Mouse (Mus musculus): ENCODE measurements around the gene Olfr70. TPM values are rescaled to one million over a fixed set of nuclear protein-coding genes. Genes with fewer than 3 reads are reported as not detected.

Gene Olfr70
- polyA plus RNA-seq, 1 experiment, result not detected

- DNase-seq (ENCODE audit: low read depth in 1 of 2, low spot score in 2 of 2), result no peak
- no peaks in the 10 kb centered on the region for H3K27me3 ChIP-seq (ENCODE audit: control insufficient read depth, insufficient read depth, low read length)
- WGBS, result 93% methylated on average over 5 of the region's 5 CpGs
- H3K4me1 ChIP-seq (ENCODE audit: control insufficient read depth, insufficient read depth, insufficient read length), result no peaks in the 10 kb centered on the region
- TF ChIP-seq CTCF (IDR thresholded peaks at IDR 0.05; ENCODE audit: extremely low read depth, insufficient read depth, insufficient read length, insufficient replicate concordance), result no peak
- TF ChIP-seq POLR2A (IDR thresholded peaks at IDR 0.05; ENCODE audit: low read depth, low read length), result no peak
- H3K36me3 ChIP-seq (ENCODE audit: control insufficient read depth, insufficient read depth, low read length), result no peaks in the 10 kb centered on the region
- H3K27ac ChIP-seq (ENCODE audit: insufficient read depth, low read length), result no peak overlapping the region
- H3K4me3 ChIP-seq (ENCODE audit: extremely low read depth, insufficient read depth, insufficient read length), result no peak overlapping the region
Observed at GRCm38 (mm10) chr4:43733186-43733585, 32.6 kb upstream of the Olfr70 start.

DNA sequence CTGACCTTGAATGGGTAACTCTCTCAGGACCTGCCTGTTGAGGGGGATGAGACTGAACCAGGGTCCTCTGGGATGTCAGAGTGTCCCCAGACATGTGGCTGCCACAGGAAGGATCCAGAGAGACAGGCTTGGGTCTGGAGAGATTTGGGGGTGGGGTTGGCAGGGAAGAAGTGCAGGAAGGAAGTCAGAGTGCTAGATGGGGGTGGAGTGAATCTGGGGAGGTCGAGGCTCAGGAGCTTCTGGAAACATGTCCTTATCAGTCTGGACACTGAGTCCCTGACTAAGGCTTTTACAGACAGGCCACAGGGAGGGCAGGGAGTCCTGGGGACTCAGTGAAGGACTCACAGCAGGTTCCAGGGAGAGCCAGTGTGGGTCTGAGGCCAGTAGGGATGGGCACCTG, 31.6 kb upstream of the Olfr70 start:
- TF ChIP-seq POLR2A (IDR thresholded peaks at IDR 0.05; ENCODE audit: low read depth, low read length) (no peak), CTCF (IDR thresholded peaks at IDR 0.05; ENCODE audit: extremely low read depth, insufficient read depth, insufficient read length, insufficient replicate concordance) (no peak)
- Histone ChIP-seq H3K36me3 (ENCODE audit: control insufficient read depth, insufficient read depth, low read length) (no peaks in the 10 kb centered on the region), H3K27me3 (ENCODE audit: control insufficient read depth, insufficient read depth, low read length) (no peaks in the 10 kb centered on the region), H3K4me3 (ENCODE audit: extremely low read depth, insufficient read depth, insufficient read length) (no peak overlapping the region), H3K27ac (ENCODE audit: insufficient read depth, low read length) (no peak overlapping the region), H3K4me1 (ENCODE audit: control insufficient read depth, insufficient read depth, insufficient read length) (no peaks in the 10 kb centered on the region)
- WGBS, result 4% methylated on average over 1 of the region's 1 CpGs
- DNase-seq (ENCODE audit: low read depth in 1 of 2, low spot score in 2 of 2), result no peak

DNA sequence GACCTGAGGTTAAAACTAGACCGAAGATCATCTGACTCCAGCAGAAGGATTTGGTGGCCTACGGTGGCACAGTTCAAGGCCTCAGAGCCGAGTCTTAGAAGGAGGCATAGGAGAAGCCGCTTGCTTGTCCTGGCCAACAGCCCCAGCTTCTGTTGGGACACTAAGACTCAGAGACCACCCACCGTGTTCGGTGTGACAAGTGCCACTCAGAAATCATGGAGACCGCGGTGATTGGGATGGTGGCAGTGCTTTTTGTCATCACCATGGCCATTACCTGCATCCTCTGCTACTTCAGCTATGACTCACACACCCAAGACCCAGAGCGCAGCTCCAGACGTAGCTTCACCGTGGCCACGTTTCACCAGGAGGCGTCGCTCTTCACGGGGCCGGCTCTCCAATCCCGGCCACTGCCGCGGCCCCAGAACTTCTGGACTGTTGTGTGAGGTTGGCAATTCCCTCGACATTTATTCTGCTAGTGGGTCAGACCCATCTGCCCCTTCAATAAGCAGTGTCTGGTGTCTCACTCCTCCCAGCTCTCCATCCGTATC, 30.2 kb upstream of the Olfr70 start:
- Histone ChIP-seq H3K27me3 (ENCODE audit: control insufficient read depth, insufficient read depth, low read length) (no peaks in the 10 kb centered on the region), H3K36me3 (ENCODE audit: control insufficient read depth, insufficient read depth, low read length) (no peaks in the 10 kb centered on the region), H3K4me3 (ENCODE audit: extremely low read depth, insufficient read depth, insufficient read length) (no peak overlapping the region), H3K4me1 (ENCODE audit: control insufficient read depth, insufficient read depth, insufficient read length) (no peaks in the 10 kb centered on the region), H3K27ac (ENCODE audit: insufficient read depth, low read length) (no peak overlapping the region)
- WGBS, result 81% methylated on average over 21 of the region's 21 CpGs
- DNase-seq (ENCODE audit: low read depth in 1 of 2, low spot score in 2 of 2), result no peak
- no peak for TF ChIP-seq POLR2A (IDR thresholded peaks at IDR 0.05; ENCODE audit: low read depth, low read length)
- TF ChIP-seq CTCF (IDR thresholded peaks at IDR 0.05; ENCODE audit: extremely low read depth, insufficient read depth, insufficient read length, insufficient replicate concordance), result no peak

GRCm38 (mm10) chr4:43729794-43730550, 29.4 kb upstream of the Olfr70 start, which contains the start of gene Spaar:
Gene Spaar, plus strand, starts transcription at chr4:43730034.
- no peaks in the 10 kb centered on the region for H3K36me3 ChIP-seq (ENCODE audit: control insufficient read depth, insufficient read depth, low read length)
- H3K27me3 ChIP-seq (ENCODE audit: control insufficient read depth, insufficient read depth, low read length), result no peaks in the 10 kb centered on the region
- DNase-seq (ENCODE audit: low read depth in 1 of 2, low spot score in 2 of 2), result no peak
- H3K4me1 ChIP-seq (ENCODE audit: control insufficient read depth, insufficient read depth, insufficient read length), result no peaks in the 10 kb centered on the region
- peak within 1 kb of the TSS; percentile 60 for H3K27ac ChIP-seq (ENCODE audit: insufficient read depth, low read length)
- 51% methylated on average over 14 of the region's 14 CpGs for WGBS
- no peak for TF ChIP-seq POLR2A (IDR thresholded peaks at IDR 0.05; ENCODE audit: low read depth, low read length)
- TF ChIP-seq CTCF (IDR thresholded peaks at IDR 0.05; ENCODE audit: extremely low read depth, insufficient read depth, insufficient read length, insufficient replicate concordance), result no peak
- H3K4me3 ChIP-seq (ENCODE audit: extremely low read depth, insufficient read depth, insufficient read length), result no peak within 1 kb of the TSS

DNA sequence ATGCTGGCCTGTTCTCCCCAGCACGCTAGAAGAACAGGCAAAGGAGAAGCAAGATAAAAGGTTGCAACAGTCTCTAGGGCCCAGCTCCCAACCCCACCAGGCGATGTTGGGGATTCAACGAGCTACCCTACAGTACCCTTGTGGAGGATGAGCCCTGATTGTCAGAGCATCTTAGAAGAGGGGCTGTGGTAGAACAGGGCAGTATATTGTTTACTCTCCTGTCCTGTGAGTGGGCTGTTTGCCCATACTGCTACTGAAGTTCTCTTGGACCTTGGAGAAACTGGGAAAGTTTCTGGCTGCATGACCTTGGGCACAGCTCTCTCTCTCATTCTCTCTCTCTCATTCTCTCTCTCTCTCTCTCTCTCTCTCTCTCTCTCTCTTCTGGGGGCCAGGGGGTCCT, 28.5 kb upstream of the Olfr70 start:
- H3K4me1 ChIP-seq (ENCODE audit: control insufficient read depth, insufficient read depth, insufficient read length), result no peaks in the 10 kb centered on the region
- TF ChIP-seq CTCF (IDR thresholded peaks at IDR 0.05; ENCODE audit: extremely low read depth, insufficient read depth, insufficient read length, insufficient replicate concordance), result no peak
- TF ChIP-seq POLR2A (IDR thresholded peaks at IDR 0.05; ENCODE audit: low read depth, low read length), result no peak
- DNase-seq (ENCODE audit: low read depth in 1 of 2, low spot score in 2 of 2), result no peak

DNA sequence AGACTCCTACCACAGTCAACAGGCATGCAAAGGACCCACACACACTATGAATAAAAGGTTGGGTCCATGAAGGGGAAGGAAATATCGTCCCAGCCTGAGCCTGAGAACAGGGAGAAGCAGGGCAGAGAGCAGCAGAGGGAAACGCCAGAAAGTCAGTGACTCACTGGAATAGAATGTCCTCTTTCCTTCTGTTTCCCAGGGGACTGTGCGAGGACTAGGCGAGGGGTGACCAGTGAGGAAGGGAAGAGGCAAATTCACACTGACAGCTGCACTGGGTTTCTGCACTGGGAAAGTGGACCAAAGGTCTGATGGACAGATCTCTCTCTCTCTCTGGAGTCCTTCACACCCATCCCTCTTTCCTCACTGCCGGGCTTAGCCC, 28.0 kb upstream of the Olfr70 start:
- TF ChIP-seq CTCF (IDR thresholded peaks at IDR 0.05; ENCODE audit: extremely low read depth, insufficient read depth, insufficient read length, insufficient replicate concordance) (no peak), POLR2A (IDR thresholded peaks at IDR 0.05; ENCODE audit: low read depth, low read length) (no peak)
- WGBS, result 48% methylated on average over 5 of the region's 5 CpGs
- H3K27me3 ChIP-seq (ENCODE audit: control insufficient read depth, insufficient read depth, low read length), result no peaks in the 10 kb centered on the region
- no peak overlapping the region for H3K4me3 ChIP-seq (ENCODE audit: extremely low read depth, insufficient read depth, insufficient read length)
- H3K4me1 ChIP-seq (ENCODE audit: control insufficient read depth, insufficient read depth, insufficient read length), result no peaks in the 10 kb centered on the region
- peak overlapping the region; percentile 61 for H3K27ac ChIP-seq (ENCODE audit: insufficient read depth, low read length)
- no peaks in the 10 kb centered on the region for H3K36me3 ChIP-seq (ENCODE audit: control insufficient read depth, insufficient read depth, low read length)
- no peak for DNase-seq (ENCODE audit: low read depth in 1 of 2, low spot score in 2 of 2)

More for the DNA sequence above, 28.5 kb upstream of the Olfr70 start:
- H3K4me3 ChIP-seq (ENCODE audit: extremely low read depth, insufficient read depth, insufficient read length), result no peak overlapping the region
- H3K36me3 ChIP-seq (ENCODE audit: control insufficient read depth, insufficient read depth, low read length), result no peaks in the 10 kb centered on the region
- H3K27me3 ChIP-seq (ENCODE audit: control insufficient read depth, insufficient read depth, low read length), result no peaks in the 10 kb centered on the region
- WGBS, result 64% methylated on average over 3 of the region's 3 CpGs
- H3K27ac ChIP-seq (ENCODE audit: insufficient read depth, low read length), result peak overlapping the region; percentile 60
